Mouse (Mus musculus) neutrophil, adult 5-6 weeks (primary cell): ENCODE results near the gene Csk. TPM values are rescaled to one million over a fixed set of nuclear protein-coding genes. Genes with fewer than 3 reads are reported as not detected.

ENCODE experiments used
- ATAC-seq: fragments of 151-379, 151-347 bp; 2 replicates; pipeline ENCODE4 v1.8.0; 2017; ENCODE audit warnings: mild to moderate bottlenecking, moderate TSS enrichment; ENCODE audit not compliant: insufficient number of reproducible peaks, poor library complexity, low FRiP score, severe bottlenecking; ENCODE audit errors: extremely low read depth
- total RNA-seq: library from RNA; stranded (forward); fragments of 200-1000 nt; gene quantifications from 2 replicates; pipeline ENCODE4 v1.2.3, GENCODE M21; 2017

Csk gene
- total RNA-seq, 1 experiment from 2014 or later: 499 TPM

- ATAC-seq: no peak
Measured at GRCm38 (mm10) chr9:57641775-57642550, 11.5 kb downstream of the Csk start.

- no peak for ATAC-seq
Measured at GRCm38 (mm10) chr9:57641022-57641421, 12.4 kb downstream of the Csk start.

GRCm38 (mm10) chr9:57640384-57640783, 13.0 kb downstream of the Csk start:
- peak; percentile 74 for ATAC-seq

DNA sequence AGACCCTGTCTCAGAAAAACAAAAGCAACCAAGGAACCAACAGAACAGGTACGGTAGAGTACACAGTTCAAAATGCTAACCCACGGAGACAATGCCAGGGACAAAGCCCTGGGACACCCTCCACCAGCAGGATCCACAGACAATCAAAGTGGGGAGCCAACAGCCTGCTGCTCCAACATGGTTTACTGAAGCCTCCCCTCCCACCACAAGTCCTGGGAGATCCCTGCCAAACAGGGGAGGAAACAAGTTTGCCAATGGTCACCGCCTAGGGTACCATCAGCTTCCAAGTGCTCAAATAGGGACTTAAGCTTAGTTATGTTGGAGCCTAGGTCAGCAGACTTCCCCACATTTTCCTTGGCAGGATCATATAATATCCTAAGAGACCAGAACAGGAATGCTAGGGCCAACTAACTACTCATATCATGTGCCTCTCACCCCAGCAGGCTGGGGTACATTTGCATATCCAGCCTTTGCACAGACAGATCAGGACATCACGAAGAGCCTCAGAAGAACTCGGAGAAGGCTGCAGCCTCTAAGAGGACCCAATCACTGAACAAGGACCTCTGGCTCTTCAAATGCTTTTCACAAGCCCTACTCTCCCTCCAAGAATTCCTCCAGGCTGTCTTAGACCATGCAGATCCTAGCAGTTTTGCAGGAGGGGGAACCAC, 13.6 kb downstream of the Csk start:
- no peak for ATAC-seq

- peak; percentile 15; the same call in 1 of the 2 replicates for ATAC-seq
Measured at GRCm38 (mm10) chr9:57638651-57639459, 14.6 kb downstream of the Csk start.

DNA sequence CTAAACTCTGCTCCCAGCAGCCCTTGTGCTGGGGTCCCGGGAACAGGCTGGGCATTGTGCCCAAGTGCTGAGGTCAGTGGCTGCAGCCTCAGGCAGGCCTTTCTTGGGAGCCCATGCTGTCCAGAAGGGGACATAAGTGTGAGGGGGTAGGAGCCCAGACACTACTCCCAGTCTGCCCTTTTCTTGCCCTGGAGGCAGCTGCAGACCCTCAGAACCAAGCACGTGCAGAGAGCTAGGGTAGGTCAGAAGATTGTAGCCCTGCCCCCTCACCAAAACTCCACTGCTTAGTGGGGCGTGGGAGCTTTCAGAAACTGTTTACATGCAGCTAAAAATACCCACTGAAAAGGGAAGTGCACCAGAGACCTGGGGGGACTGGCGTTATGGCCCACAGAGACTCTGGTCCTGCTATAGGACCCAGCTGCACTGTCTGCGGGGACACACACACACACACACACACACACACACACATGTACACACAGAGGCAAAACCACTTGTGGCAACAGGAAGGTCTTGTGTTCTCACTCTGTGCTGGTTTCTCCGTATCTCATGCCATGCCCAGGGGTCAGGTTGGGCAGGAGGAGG, 15.6 kb downstream of the Csk start:
- peak; percentile 58 for ATAC-seq

DNA sequence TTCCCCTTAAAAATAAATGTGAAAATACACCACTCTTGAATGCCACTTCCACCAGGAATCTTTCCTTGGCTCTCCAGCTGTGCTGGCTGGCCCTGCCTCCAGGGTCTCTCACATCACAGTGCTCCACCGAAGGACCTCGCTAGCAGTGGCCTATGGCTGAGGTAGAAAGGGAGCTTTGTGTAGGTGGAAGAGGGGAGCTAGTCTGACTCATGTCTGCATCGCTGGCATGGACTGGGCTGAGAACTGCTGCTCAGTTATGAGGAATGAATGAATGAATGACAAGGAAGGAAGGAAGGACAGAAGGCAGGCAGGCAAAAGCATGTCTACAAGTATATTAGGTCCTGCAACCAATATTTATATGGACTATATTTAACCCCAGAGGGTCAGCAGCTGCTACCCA, 16.2 kb downstream of the Csk start:
- ATAC-seq: no peak

DNA sequence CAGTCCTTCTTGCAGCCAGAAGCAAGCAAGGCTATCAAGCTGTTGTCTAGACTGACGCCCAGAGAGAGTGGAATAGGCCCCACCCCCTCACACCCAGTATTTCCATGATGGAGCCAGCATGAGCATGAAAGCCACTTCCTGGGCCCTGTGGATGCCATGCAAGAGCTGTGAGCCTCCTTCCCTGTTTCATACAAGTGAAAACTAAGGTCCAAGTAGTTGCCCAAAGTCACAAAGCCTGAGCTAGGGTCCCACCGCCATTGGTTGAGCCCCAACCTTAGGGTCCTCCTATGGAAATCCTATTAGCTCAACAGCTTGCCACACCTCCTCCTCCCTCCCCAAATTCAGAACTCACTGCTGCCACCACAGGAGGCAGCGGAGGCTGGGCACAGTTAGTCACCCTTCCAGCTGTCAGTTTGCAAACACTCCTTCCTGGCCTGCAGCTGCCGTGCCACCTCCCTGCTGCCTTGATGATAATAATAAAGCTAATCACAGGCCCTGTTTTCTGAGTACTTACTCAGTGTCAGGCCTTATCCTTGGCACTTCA, 19.9 kb downstream of the Csk start:
- ATAC-seq: no peak

DNA sequence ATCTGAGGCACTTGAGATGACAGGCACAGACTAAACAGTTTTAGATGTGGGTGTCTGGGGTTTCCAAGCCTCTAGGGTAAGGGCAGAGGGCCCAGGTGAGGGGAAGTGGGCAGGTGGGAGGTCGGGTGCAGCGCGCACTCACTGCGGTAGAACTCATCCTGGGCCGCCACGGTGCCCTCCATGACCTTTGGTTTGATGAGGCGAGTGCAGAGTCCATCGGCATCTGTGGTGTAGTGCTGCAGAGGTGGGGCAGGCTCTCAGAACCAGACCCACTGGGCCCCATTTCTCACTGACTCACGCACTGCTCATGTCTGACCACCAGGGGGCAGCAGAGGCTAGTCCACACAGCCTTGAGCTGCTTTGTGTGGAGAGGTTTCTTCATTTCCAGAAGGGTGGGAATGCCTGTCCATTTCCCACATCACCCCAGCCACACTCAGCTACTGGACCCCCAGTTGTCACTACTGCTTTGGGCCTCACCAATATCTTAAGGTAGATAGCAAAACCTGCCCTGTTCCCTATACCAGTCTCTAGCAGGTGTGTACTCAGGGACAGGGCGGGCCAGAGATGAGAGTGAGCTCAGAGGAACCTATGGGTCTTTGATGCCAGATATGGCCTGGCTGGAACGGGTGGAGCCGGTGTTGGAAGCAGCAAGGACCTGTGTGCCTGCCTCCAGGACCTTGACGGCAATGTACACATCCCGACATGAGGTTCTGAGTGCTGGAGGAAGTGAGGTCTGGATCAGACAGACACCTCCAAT, 24.1 kb downstream of the Csk start:
- ATAC-seq: peak; percentile 61

DNA sequence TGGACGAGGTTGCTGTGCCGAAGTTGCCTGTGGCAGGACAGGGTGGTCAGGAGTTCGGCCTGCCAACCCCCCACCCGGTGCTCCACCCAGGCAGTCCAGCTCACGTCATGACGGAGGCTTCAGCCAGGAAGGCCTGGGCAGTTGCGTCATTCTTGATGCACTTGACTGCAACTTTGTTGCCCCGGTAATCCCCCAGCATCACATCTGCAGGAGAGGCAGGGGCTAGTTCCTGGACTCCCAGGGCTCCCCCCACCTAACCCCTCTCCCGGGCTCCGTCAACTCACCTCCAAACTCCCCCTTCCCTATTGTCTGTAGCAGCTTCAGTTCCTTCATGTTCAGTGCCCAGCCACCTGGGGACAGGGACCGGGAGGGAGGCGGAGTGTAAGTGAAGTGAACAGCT, 24.7 kb downstream of the Csk start:
- ATAC-seq: no peak

DNA sequence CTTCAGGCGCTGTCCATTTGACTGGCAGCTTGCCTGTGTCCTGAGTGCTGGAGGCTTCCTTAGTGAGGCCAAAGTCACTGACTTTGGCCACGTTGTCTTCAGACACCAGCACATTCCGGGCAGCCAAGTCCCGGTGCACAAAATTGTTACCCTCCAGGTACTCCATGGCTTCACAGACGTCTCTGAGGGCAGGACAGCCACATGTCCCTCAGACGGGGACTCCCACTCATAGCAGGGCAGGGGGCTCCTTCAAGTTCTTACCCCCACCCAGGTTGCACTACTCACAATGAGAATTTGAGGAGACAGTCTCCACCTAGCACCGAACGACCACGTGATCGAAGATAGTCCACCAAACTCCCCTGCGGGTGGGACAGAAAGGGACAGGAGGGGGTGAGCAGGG, 25.5 kb downstream of the Csk start:
- ATAC-seq: no peak

DNA sequence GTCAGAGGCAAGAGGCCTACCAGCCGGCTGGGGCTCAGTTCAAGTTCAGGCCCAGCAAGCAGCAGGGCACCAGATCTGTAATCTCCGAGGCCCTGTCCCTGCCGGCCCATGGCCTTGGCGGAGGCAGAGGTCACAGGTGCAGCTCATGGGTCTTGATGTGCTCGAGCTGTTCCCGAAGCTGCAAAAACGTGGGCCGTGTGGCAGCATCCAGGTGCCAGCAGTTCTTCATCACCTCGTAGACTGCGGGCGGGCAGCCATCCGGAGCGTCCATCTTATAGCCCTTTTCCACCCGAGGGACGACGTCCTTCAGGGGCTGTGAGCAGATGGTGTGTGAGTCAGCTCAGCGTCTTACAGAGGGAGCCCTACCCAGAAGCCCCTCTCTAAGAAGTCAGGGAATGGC, 26.2 kb downstream of the Csk start:
- no peak for ATAC-seq

DNA sequence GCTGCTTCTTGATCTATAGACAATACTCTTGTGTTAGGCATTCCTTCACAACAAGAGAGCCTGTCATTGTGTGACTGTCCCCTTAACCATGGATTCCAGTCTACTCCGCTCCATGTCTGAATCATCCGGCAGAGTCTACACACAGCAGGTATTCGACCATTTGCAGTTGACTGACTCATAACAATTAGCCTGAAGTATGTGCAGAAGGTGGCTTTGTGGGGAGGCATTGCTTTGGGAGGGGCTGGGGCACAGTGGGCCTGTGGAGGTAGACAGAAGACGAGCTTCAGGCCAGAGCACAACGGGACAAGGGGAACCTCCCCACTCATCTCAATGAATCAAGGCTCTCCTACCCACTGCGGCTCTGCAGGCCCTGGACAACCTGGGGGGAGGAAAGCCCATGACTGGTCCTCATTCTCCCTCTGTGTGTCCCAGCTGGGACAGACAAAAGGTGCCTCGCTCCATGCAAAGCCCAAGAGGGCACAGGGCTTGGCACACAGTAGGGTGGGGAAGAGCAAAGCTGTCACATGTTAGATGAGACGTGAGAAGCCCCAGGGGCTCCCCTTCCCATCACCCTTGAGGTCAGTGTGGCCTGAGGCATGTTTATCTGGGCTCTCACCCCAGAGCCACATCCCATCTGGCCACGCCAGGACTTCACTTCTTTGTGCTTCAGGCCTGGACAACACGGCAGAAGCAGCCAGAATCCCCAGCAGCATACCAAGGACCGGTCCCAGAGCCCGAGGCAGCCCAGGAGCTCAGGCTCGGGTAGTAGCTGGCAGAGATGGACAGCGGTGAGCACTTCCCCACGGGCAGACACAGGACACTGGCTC, 27.5 kb downstream of the Csk start:
- ATAC-seq: no peak

DNA sequence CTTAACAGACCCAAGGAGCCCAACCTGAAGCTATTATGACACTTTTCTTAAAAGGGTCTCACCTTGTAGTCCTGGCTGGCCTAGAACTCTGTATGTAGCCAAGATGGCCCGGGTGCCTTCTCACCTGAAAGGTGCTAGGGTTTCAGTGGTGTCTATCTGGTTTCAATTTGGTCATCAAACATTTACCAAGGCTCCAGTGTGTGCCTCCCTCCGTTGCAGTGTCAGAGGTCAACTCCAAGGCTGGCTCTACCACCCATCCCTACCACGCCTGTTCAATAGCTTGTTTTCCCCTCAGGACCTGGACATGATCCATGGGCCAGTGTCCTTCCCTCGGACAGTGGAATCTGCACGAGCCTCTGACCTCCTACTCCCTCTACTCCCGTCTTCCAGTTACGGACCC, 29.1 kb downstream of the Csk start:
- ATAC-seq: no peak

- no peak for ATAC-seq
Measured at GRCm38 (mm10) chr9:57620674-57621073, 32.8 kb downstream of the Csk start, which contains the start of gene Lman1l. Lman1l (minus strand) TSS chr9:57620774.

GRCm38 (mm10) chr9:57618854-57619253, 34.6 kb downstream of the Csk start:
- ATAC-seq: no peak

GRCm38 (mm10) chr9:57617556-57618169, 35.8 kb downstream of the Csk start:
- no peak for ATAC-seq
